Mouse (Mus musculus) granulocyte monocyte progenitor cell, adult 5-6 weeks (primary cell): Measurements from ENCODE around the gene Mrtfa. TPM values are rescaled to one million over a fixed set of nuclear protein-coding genes. Genes with fewer than 3 reads are reported as not detected.

Experiments used
- ATAC-seq: replicated peaks from 2 replicates; pipeline ENCODE4 v1.8.0; 2016; ENCODE audit warnings: mild to moderate bottlenecking, moderate TSS enrichment, inconsistent platforms; ENCODE audit not compliant: poor library complexity, severe bottlenecking
- total RNA-seq, 2 experiments: library from RNA; stranded (forward) in 1 of 2; stranded (reverse) in 1 of 2; fragments of 200-712, 200-1000 nt in 1 of 2; fragments of >200 nt in 1 of 2; fragmentation: Nextera tagmentation in 1 of 2; gene quantifications; 2 replicates each; pipeline ENCODE4 v1.2.3; 2014 to 2017

Gene Mrtfa
- total RNA-seq, 2 experiments from 2014 or later = 11.1 to 36.9 TPM

- ATAC-seq = peak; percentile 78
Measured at GRCm38 (mm10) chr15:81074543-81074942, 116.0 kb downstream of the Mrtfa start.

DNA sequence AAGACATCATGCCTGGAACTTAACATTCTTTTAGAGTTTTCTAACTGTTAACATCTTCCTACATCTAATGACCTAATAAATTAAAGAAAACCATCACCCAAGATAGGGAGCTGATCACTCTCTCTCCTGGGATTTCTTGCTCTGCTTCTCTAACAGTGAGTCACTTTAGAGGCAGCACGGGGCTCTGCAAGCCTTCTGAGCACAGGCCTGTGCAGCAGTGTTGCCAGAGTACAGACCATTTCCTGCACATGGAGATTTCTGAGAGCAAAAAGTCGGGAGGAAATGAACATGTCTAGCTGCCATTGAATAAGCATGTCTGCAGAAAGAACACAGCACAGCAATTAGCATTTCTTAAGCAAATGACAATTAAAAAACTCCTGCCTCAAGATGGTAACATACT is 116.8 kb downstream of the Mrtfa start:
- ATAC-seq = no peak

DNA sequence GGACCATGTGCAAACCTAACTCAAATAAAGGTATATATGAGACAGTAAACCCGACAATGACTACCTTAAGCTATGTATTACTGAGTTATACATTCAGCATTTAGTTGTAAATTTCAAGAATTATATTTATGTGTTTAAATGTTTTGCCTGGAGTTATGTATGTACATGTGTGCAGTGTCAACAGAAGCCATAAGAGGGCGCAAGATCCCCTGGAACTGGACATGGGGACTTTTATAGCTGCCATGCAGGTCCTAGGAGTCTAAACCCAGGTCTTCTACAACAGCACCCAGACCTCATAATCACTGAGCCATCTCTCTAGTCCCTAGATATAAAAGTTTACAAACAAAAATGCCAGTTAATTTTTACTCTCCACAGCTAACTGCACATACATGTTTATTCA is 117.8 kb downstream of the Mrtfa start:
- ATAC-seq = peak; percentile 44; the same call in 1 of the 2 replicates

- ATAC-seq = no peak
Measured at GRCm38 (mm10) chr15:81070470-81070869, 120.1 kb downstream of the Mrtfa start.

GRCm38 (mm10) chr15:81068641-81069381 is 121.7 kb downstream of the Mrtfa start:
- ATAC-seq = no peak

DNA sequence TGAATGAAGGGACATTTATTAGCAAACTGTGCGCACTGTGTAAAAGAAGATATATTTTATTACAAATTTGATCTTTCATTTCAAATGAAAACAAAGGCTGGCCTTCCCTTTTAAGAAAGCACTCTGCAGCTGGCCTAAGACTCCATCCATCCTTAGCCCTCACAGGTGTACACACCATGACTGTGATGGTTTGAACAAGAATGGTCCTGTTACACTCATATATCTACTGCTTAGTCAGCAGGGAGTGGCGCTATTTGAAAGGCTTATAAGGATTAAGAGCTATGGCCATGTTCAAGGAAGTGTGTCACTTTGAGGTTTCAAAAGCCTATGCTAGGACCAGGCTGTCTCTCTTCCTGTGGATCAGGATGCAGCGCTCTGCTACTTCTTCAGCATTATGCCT is 122.8 kb downstream of the Mrtfa start:
- ATAC-seq = no peak

DNA sequence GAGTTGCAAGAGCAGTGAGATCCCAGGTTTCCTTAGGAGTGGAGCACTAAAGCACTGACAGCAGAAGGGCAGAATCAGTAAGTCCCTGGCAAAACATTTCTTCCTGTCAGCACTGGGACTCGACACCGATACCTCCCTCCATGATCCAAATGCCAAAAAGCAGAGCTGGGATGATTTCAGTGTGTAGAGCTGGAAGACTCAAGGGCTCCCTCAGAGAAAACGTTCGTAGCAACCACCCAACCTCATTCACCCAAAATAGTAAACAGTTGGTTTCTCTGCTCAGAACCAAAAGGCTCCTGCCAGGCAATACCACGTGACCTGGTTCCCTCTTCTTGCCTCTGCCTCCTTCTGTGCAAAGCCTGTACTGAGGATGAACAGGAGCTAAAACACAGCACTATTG is 123.6 kb downstream of the Mrtfa start:
- no peak for ATAC-seq

- ATAC-seq = no peak
Measured at GRCm38 (mm10) chr15:81064661-81065060, 125.9 kb downstream of the Mrtfa start.

DNA sequence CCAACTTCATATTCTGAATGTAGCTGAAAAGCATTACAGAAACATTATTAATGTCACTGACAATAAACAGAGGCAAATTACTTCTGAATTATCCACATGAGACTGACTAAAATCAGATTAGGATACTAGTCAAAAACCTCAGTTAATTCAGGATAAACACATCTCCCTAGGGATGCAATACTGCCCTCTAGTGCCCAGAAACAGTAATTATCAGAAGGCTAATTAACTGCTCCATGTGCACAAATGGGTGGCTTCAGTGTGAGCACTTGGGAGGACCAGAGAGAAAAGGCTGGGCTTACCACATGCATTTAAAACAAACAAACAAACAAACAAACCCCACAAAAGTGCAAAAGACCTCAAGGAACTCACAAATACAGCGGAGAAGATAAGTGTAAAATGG is 126.4 kb downstream of the Mrtfa start:
- ATAC-seq = peak; percentile 44; the same call in 1 of the 2 replicates

DNA sequence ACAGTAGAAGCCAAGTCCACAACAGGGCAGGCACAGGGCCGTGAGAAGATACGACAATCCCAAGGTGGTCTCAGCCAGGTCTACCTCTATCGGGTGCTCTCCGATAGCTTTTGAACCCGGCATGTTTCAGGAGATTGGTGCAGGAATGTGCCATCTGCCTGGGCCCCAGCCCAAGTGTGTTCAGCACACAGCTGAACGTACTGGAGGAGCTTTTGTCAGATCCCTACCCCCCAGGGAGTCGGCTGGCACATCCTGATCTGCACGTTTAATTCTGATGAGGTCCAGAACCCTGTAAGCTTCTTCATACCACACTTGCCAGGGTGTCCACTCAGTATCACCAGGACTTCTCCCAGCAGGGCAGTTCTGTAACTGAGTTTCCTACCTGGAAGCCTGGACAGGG is 127.9 kb downstream of the Mrtfa start:
- no peak for ATAC-seq

- no peak for ATAC-seq
Measured at GRCm38 (mm10) chr15:81062175-81062588, 128.4 kb downstream of the Mrtfa start.

GRCm38 (mm10) chr15:81060975-81061374 is 129.6 kb downstream of the Mrtfa start:
- no peak for ATAC-seq

- ATAC-seq = 0 out of 2 replicates have a peak, but pooled peaks have one; percentile 52
Measured at GRCm38 (mm10) chr15:81057736-81058135, 132.8 kb downstream of the Mrtfa start.

- no peak for ATAC-seq
Measured at GRCm38 (mm10) chr15:81055488-81055887, 135.1 kb downstream of the Mrtfa start.

- ATAC-seq = no peak
Measured at GRCm38 (mm10) chr15:81052491-81052890, 138.1 kb downstream of the Mrtfa start.

- ATAC-seq = no peak
Measured at GRCm38 (mm10) chr15:81050488-81050887, 140.1 kb downstream of the Mrtfa start.

DNA sequence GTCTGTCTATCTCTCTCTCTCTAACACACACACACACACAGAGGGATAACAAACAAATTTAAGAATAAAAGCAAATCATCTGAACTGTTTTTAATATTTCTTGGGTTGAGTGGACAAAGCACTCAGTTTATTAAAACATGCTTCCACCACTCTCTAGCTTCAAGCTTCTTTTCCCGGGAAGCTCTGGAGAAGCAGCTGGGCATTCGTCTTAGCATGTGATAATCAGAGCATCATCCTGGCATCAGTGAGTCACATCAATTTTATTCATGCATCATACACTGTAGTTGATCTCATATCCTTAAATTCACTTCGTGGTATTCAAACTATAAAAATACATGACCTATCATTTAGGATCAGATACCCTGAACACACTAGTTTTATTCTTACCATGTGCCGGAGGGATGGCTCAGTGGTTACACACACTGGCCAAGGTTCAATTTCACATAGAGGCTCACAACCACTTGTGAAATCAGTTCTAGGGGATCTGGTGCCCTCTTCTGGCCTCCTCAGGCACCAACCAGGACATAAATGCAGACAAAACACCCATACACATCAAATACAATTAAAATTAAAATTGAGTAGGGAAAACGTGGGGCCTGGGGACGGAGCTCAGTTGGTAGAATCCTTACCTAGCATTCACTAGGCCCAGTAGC is 141.0 kb downstream of the Mrtfa start:
- peak; percentile 52; the same call in 1 of the 2 replicates for ATAC-seq

GRCm38 (mm10) chr15:81047497-81047896 is 143.1 kb downstream of the Mrtfa start:
- ATAC-seq = peak; percentile 23

- no peak for ATAC-seq
Measured at GRCm38 (mm10) chr15:81046061-81046460, 144.5 kb downstream of the Mrtfa start.

DNA sequence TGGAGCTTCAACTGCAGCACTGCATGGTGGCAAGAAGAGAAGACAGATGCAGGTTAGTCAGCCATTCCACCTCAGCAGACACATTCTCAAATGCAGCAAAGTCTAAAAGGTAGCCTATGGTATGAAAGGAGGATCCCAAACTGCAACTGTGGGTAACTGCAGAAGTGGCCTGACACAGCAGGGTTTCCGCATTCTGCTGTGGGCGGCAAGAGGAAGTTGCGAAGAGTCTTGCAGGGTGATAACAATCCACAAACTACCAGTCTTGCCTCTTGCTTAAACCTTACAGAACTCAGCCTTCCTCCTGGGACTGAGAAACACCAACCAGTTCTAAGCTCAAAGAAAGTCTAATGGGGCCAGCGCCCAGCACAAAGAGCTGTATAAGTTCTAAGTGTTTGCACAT is 145.2 kb downstream of the Mrtfa start:
- peak; percentile 66 for ATAC-seq

DNA sequence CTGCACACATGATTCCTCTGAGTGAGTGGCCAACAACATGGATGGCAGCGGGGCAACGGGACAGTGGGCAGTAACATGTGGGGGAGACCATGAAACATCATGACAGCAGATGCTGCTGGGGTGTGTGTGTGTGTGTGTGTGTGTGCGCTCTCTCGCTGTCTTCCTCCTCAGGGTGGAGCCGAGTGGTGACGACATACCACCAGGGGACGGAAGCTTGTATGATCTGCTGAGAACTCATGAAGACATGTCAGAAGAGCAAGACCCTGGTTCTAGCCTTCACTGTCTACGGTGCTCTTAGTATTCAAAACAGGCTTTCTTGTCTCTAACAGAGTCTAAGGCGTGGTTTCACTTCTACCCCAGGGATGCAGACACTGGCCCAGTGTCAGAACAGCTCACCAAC is 146.1 kb downstream of the Mrtfa start:
- ATAC-seq = peak; percentile 72
